Mouse (Mus musculus) liver, postnatal 0 days (tissue): ENCODE results near the gene Dnali1. TPM values are rescaled to one million over a fixed set of nuclear protein-coding genes. Genes with fewer than 3 reads are reported as not detected.

Source experiments
- ATAC-seq: fragments of 200-750 bp; cut with Nextera tagmentation; 2 replicates; pipeline ENCODE4 v1.8.0; 2017; ENCODE audit warnings: mild to moderate bottlenecking, moderate library complexity
- DNase-seq: peaks from one replicate; pipeline ENCODE4 v3.0.0-alpha.2; 2016
- H3K27ac ChIP-seq: fragments of 300-500 bp; sonication (generic); 2 replicates; pipeline ENCODE4 v1.5.1; 2014; ENCODE audit warnings: antibody characterized with exemption, moderate library complexity, mild to moderate bottlenecking, low read depth
- H3K27me3 ChIP-seq: fragments of 300-500 bp; sonication (generic); 2 replicates; pipeline ENCODE4 v1.6.1; 2014; ENCODE audit warnings: low read length, control low read depth, mixed read lengths; ENCODE audit not compliant: insufficient read depth
- H3K36me3 ChIP-seq: fragments of 300-500 bp; sonication (generic); replicated peaks from 2 replicates; pipeline ENCODE4 v1.6.1; 2014; ENCODE audit warnings: mild to moderate bottlenecking, control low read depth, low read length, moderate library complexity, mixed read lengths; ENCODE audit not compliant: insufficient read depth
- H3K4me1 ChIP-seq: fragments of 300-500 bp; sonication (generic); 2 replicates; pipeline ENCODE4 v1.6.1; 2014; ENCODE audit warnings: antibody characterized with exemption, mild to moderate bottlenecking, control low read depth; ENCODE audit not compliant: insufficient read depth
- H3K4me2 ChIP-seq: fragments of 300-500 bp; sonication (generic); 2 replicates; pipeline ENCODE4 v1.6.1; 2014; ENCODE audit warnings: low read depth, mild to moderate bottlenecking, low read length, moderate library complexity, mixed read lengths
- H3K4me3 ChIP-seq: fragments of 300-500 bp; sonication (generic); 2 replicates; pipeline ENCODE4 v1.5.1; 2014; ENCODE audit warnings: low read depth, low read length
- H3K9ac ChIP-seq: fragments of 300-500 bp; sonication (generic); replicated peaks from 2 replicates; pipeline ENCODE4 v1.6.1; 2014; ENCODE audit warnings: mild to moderate bottlenecking, moderate library complexity
- H3K9me3 ChIP-seq: fragments of 300-500 bp; sonication (generic); 2 replicates; pipeline ENCODE4 v1.6.1; 2016; ENCODE audit warnings: mild to moderate bottlenecking, control low read depth, low read length, mixed read lengths
- CTCF ChIP-seq: sonication (generic); IDR thresholded peaks from 2 replicates; pipeline ENCODE4 v1.5.1; 2016; ENCODE audit warnings: antibody characterized with exemption, low read depth
- EP300 ChIP-seq: IDR thresholded peaks from 2 replicates; pipeline ENCODE4 v1.6.1; 2016; ENCODE audit warnings: antibody characterized with exemption, low read depth, mild to moderate bottlenecking
- WGBS: fragments of 180-500 bp; shearing (Covaris S2); extraction: QIAGEN DNeasy Blood & Tissue Kit; methylation state at CpG from one replicate; pipeline ENCODE4 v1.1.7; 2014; ENCODE audit not compliant: insufficient replicate concordance; 5-methylcytosine and 5-hydroxymethylcytosine counted together
- polyA plus RNA-seq: library from polyadenylated mRNA; unstranded; fragments of >200 nt; fragmentation: Nextera tagmentation; extraction: Ambion mirVana; gene quantifications from 2 replicates; pipeline ENCODE4 v1.2.1, GENCODE M21; 2015

Dnali1 gene
- polyA plus RNA-seq, 1 experiment from 2014 or later, result 0.06 TPM

- ATAC-seq (no peak), DNase-seq (no peak)
- 90% methylated on average over 4 of the region's 4 CpGs for WGBS
Measured at GRCm38 (mm10) chr4:125056476-125056875, 9.0 kb downstream of the Dnali1 start.

GRCm38 (mm10) chr4:125055385-125055784 is 10.1 kb downstream of the Dnali1 start:
- H3K4me1 ChIP-seq, result peaks cover 4% of the 10 kb centered on the region; the same call in 1 of the 2 replicates
- TF ChIP-seq EP300 (no peak), CTCF (no peak)
- no peaks in the 10 kb centered on the region for H3K9me3 ChIP-seq
- H3K4me2 ChIP-seq, result peak overlapping the region; percentile 24; the same call in 1 of the 2 replicates
- H3K27ac ChIP-seq, result peak overlapping the region; percentile 69; the same call in 1 of the 2 replicates
- peak; percentile 24 for DNase-seq
- peak; percentile 57 for ATAC-seq
- H3K36me3 ChIP-seq, result peaks cover 52% of the 10 kb centered on the region
- H3K4me3 ChIP-seq, result no peak overlapping the region
- WGBS, result 73% methylated on average over 9 of the region's 9 CpGs
- H3K9ac ChIP-seq, result no peak overlapping the region
- no peaks in the 10 kb centered on the region for H3K27me3 ChIP-seq

More at GRCm38 (mm10) chr4:125056476-125056875, 9.0 kb downstream of the Dnali1 start:
- no peak overlapping the region for H3K27ac ChIP-seq
- no peaks in the 10 kb centered on the region for H3K27me3 ChIP-seq
- no peak for TF ChIP-seq CTCF
- no peak for TF ChIP-seq EP300
- H3K36me3 ChIP-seq, result peaks cover 45% of the 10 kb centered on the region
- no peak overlapping the region for H3K9ac ChIP-seq
- peaks cover 4% of the 10 kb centered on the region; the same call in 1 of the 2 replicates for H3K4me1 ChIP-seq
- H3K9me3 ChIP-seq, result no peaks in the 10 kb centered on the region
- H3K4me3 ChIP-seq, result no peak overlapping the region
- H3K4me2 ChIP-seq, result no peak overlapping the region

GRCm38 (mm10) chr4:125044454-125044853 is 21.0 kb downstream of the Dnali1 start:
- Histone ChIP-seq H3K27ac (no peak overlapping the region), H3K9me3 (no peaks in the 10 kb centered on the region), H3K4me3 (no peak overlapping the region), H3K9ac (no peak overlapping the region), H3K27me3 (no peaks in the 10 kb centered on the region), H3K4me2 (no peak overlapping the region), H3K36me3 (peaks cover 90% of the 10 kb centered on the region), H3K4me1 (no peaks in the 10 kb centered on the region)
- no peak for ATAC-seq
- no peak for TF ChIP-seq CTCF
- TF ChIP-seq EP300, result no peak
- WGBS, result 81% methylated on average over 7 of the region's 7 CpGs
- no peak for DNase-seq

- no peak for DNase-seq
- peaks cover 26% of the 10 kb centered on the region for H3K36me3 ChIP-seq
Measured at GRCm38 (mm10) chr4:125034341-125034740, 31.2 kb downstream of the Dnali1 start.

GRCm38 (mm10) chr4:125029891-125030614 is 35.5 kb downstream of the Dnali1 start:
- Histone ChIP-seq H3K4me1 (peaks cover 10% of the 10 kb centered on the region; the same call in 1 of the 2 replicates), H3K4me2 (peak overlapping the region; percentile 90), H3K27ac (peak overlapping the region; percentile 77), H3K27me3 (no peaks in the 10 kb centered on the region), H3K36me3 (peaks cover 6% of the 10 kb centered on the region), H3K9me3 (no peaks in the 10 kb centered on the region), H3K4me3 (peak overlapping the region; percentile 72), H3K9ac (peak overlapping the region; percentile 82)
- DNase-seq (peak; percentile 96), ATAC-seq (peak; percentile 100)
- WGBS, result under 1% methylated on average over 49 of the region's 50 CpGs
- TF ChIP-seq CTCF (no peak), EP300 (no peak)

More at GRCm38 (mm10) chr4:125034341-125034740, 31.2 kb downstream of the Dnali1 start:
- H3K27ac ChIP-seq, result no peak overlapping the region
- 79% methylated on average over 4 of the region's 4 CpGs for WGBS
- TF ChIP-seq EP300 (no peak), CTCF (no peak)
- no peak overlapping the region for H3K4me3 ChIP-seq
- ATAC-seq, result no peak
- H3K27me3 ChIP-seq, result no peaks in the 10 kb centered on the region
- no peak overlapping the region for H3K4me2 ChIP-seq
- no peak overlapping the region for H3K9ac ChIP-seq
- H3K4me1 ChIP-seq, result peaks cover 20% of the 10 kb centered on the region
- H3K9me3 ChIP-seq, result no peaks in the 10 kb centered on the region

GRCm38 (mm10) chr4:125020780-125021538 is 44.5 kb downstream of the Dnali1 start:
- Histone ChIP-seq H3K4me3 (no peak overlapping the region), H3K9ac (no peak overlapping the region), H3K4me2 (no peak overlapping the region), H3K36me3 (no peaks in the 10 kb centered on the region), H3K4me1 (no peaks in the 10 kb centered on the region; the same call in 1 of the 2 replicates), H3K27me3 (no peaks in the 10 kb centered on the region), H3K9me3 (no peaks in the 10 kb centered on the region), H3K27ac (no peak overlapping the region)
- TF ChIP-seq EP300 (no peak), CTCF (peak; percentile 42)
- DNase-seq (no peak), ATAC-seq (no peak)
- 28% methylated on average over 11 of the region's 11 CpGs for WGBS
